Mouse (Mus musculus): ENCODE data around the gene Gm9837. TPM values are rescaled to one million over a fixed set of nuclear protein-coding genes. Genes with fewer than 3 reads are reported as not detected.

Gm9837 gene
- total and polyA plus RNA-seq, 3 experiments = not detected

DNA sequence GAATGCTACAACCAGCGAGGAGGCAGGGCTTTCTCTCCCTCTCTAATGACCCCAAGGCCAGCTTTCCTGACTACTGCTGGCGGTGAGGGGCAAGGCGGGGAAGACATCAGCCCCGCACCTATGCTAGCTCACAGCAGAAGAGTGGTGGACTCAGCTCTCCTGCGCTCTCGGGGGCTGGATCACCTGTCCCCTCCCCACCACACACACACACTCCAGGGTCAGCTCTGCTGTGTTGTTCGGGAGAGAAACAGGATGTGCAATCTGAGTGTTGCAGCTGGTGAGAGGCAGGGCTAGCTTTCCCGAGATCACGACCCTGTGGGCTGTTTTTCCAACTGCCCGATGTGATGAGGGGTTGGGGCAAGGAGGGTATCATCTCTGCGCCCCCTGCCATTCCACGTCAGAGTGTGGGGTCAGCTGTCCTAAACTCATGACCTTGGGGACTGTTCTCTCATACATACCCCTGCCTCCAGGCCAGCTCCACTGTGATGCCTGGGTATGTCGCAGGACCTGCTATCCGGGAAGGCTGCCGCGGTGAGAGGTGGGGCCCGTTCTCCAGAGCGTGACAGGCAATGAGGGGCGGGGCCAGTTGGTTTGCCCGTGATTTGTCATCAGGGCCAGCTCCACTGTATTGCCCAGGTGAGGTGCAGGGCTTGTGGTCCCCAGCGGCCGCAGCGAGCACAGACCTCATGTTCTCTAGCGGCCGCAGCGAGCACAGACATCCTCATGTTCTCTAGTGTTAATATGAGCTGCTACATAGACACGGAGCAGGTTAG is 16.7 kb upstream of the Gm9837 start:
- peak; percentile 45 for DNase-seq

DNA sequence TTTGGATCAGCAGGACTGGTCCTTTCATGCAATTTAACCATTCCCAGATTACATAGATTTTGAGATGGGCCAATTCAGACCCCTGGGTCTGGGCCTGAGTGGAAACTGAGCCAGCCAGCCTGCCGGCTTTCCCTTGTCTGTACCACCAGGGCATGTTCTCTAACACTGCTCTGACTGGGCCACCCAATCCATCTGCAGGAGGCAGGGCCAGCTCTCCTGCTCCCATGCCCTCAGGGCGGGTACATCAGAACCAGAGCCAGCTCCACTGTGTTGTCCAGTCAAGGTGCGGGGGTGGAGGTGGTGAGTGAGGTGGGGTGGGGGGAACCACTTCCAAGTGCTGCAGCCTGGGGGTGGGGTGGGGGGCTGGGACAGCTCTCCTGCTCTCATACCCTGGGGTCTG is 16.1 kb upstream of the Gm9837 start:
- no peak for DNase-seq

DNA sequence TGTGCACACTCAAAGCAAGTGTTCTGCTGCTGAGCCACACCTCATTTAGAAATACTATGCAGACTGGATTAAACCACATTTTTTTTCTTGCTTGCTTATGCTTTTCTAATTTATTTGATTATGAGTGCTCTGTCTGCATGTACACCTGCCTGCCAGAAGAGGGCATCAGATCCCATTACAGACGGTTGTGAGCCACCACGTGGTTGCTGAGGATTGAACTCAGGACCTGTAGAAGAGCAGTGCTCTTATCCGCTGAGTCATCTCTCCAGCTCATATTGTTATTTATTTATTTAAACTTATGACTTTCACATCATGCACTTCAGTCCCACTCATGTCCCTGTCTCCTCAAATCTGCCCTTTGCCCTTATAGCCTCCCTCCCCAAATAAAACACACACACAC is 15.4 kb upstream of the Gm9837 start:
- no peak for DNase-seq

- DNase-seq = peak; percentile 44
Observed at GRCm38 (mm10) chr11:53483159-53483891, 13.0 kb upstream of the Gm9837 start.

- no peak for DNase-seq
Observed at GRCm38 (mm10) chr11:53481088-53481730, 10.9 kb upstream of the Gm9837 start.

GRCm38 (mm10) chr11:53479783-53480301 is 9.6 kb upstream of the Gm9837 start, which contains the start of the genes Gm9945 and Sowaha:
TSS of gene Gm9945 (plus strand) at chr11:53480166.
TSS of gene Sowaha (minus strand) at chr11:53480274.
- DNase-seq = peak; percentile 53

DNA sequence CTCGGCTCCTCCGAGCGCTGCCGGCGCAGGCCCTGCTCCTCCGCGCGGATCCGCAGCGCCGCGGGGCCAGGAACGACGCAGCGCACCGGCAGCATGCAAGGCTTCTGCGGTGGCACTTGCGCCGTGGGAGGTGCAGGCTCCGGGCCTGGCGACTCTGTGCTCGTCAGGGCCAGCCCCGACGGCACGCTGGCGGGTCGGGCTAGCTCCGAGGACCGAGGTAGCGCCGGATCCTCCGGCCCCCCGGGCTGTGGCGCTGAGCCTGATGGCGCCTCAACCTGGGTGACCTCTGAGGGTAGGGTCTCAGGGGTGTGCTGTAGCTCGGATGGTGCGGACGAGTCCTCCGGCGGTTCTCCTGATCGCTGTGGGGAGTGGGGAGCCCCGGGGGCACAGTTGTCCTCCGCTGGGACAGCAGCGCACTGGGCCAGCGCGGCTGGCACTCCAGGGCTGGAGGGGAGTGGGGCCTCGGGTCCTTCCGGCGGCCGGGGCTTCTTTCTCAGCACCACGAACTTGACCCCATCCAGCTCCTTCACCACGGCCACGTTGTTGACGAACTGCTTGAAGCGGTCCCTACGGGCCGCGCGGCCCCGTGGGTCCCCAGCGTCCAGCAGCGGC is 9.0 kb upstream of the Gm9837 start:
- DNase-seq = no peak

- no peak for DNase-seq
Observed at GRCm38 (mm10) chr11:53478383-53479170, 8.3 kb upstream of the Gm9837 start.

- DNase-seq = no peak
Observed at GRCm38 (mm10) chr11:53477833-53478232, 7.6 kb upstream of the Gm9837 start.

- no peak for DNase-seq
Observed at GRCm38 (mm10) chr11:53475620-53476019, 5.3 kb upstream of the Gm9837 start.

- no peak for DNase-seq
Observed at GRCm38 (mm10) chr11:53472709-53473108, 2.4 kb upstream of the Gm9837 start.

GRCm38 (mm10) chr11:53469294-53469967 is 848 bp downstream of the Gm9837 start:
- DNase-seq = no peak

DNA sequence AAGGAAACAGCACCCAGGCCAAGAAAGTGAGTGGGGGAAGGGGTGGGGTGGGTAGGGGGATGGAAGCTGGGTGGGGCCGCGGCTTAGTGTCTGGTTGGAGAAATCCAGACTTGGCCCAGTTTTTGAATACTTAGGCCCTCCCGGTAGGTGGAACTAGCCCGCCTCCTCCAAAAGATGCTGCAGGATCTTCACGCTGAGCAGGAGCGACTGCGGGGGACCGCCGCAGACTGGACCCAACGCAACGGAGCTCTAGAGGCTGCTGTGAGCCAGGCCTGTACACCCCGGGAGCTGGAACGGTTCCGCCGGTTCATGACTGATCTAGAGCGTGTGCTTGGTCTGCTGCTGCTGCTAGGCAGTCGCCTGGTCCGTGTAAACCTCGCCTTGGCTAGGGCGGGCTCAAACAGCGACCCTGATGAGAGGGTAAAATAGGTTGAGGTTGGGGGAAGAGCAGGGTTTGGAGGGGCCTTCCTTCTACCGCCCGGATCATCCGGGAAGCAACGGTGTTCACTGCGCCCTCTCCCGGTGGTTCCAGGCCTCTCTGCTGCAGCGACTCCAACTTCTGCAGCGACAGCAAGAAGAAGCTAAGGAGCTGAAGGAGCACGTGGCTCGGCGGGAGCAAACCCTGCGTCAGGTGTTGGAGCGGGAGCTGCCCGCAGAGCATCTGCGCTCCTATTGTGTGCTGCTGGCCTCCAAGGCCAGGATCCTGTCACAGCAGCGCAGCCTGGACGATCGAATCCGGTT is 3.9 kb downstream of the Gm9837 start:
- peak; percentile 84 for DNase-seq

DNA sequence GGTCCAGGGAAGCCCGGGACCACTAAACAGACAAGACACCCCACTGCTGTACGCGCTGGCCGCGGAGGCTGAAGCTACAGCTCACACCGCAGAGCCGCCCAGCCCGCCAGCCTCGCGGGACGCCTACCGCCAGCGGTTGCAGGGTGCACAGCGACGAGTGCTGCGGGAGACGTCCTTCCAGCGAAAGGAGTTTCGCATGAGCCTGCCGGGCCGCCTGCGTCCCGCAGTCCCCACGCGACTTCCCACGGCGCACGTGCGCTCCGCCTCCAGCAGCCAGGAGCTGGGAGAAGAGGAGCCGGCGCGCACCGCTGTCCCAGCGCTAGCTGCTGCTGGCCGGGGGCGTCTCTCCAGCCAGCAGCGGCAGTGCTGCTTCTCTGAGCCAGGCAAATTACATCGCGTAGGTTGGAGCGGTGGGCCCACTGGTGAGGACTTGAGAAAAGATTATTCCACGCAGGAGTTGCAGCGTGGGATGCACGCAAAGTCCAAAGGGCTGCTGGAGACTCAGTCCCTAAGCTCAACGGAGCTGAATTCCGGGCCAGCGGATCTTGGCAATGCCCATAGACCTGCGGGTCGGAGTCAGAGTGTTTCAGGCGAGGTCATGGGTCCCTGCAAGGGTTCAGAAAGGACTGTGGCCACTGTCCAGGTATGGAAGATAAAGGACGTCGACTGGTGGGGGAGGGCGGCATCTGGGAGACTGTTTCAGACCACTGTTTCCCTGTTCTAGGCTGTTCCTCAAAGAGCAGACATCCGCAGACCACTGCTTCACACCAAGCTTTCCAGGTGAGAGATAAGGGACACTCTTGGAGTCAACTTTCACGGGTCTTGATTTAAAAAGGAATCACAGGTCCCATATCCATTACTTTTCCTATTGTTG is 6.5 kb downstream of the Gm9837 start:
- peak; percentile 45 for DNase-seq

GRCm38 (mm10) chr11:53461727-53462126 is 8.6 kb downstream of the Gm9837 start:
- peak; percentile 47 for DNase-seq

DNA sequence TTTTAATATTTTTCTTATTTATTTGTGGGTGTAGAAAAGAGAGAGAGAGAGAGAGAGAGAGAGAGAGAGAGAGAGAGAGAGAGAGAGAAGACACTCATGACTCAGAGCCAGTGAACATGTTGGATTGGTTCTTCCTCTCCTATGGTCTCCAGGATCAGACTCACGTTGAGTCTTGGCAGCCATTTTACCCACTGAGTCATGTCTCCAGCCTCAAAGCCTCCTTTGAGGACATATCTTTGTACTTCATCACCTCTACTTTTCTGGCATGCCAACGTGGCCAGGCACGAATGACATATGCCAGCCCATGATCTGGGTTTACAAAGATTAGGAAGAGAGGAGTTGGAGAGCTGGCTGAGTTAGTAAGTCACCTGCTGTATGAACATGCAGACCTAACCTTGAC is 10.1 kb downstream of the Gm9837 start:
- DNase-seq = no peak

DNA sequence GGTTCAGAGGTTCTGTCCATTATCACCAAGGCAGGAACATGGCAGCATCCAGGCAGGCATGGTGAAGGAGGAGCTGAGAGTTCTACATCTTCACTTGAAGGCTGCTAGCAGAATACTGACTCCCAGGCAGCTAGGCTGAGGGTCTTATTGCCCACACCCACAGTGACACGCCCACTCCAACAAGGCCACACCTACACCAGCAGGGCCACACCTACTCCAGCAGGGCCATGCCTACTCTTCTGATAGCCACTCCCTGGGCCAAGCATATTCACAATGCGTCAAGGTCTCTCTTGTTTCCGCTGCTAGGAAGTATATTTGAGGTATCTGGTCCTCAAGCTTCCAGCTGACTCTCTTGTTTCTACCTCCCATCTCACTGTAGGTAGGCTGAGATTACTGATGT is 11.3 kb downstream of the Gm9837 start:
- DNase-seq = no peak

GRCm38 (mm10) chr11:53457372-53457954 is 12.8 kb downstream of the Gm9837 start:
- no peak for DNase-seq

All from adrenal gland, adult 2 months (tissue).